8 mouse cellular contexts compared by ENCODE assay signal in the genomic region with DNA sequence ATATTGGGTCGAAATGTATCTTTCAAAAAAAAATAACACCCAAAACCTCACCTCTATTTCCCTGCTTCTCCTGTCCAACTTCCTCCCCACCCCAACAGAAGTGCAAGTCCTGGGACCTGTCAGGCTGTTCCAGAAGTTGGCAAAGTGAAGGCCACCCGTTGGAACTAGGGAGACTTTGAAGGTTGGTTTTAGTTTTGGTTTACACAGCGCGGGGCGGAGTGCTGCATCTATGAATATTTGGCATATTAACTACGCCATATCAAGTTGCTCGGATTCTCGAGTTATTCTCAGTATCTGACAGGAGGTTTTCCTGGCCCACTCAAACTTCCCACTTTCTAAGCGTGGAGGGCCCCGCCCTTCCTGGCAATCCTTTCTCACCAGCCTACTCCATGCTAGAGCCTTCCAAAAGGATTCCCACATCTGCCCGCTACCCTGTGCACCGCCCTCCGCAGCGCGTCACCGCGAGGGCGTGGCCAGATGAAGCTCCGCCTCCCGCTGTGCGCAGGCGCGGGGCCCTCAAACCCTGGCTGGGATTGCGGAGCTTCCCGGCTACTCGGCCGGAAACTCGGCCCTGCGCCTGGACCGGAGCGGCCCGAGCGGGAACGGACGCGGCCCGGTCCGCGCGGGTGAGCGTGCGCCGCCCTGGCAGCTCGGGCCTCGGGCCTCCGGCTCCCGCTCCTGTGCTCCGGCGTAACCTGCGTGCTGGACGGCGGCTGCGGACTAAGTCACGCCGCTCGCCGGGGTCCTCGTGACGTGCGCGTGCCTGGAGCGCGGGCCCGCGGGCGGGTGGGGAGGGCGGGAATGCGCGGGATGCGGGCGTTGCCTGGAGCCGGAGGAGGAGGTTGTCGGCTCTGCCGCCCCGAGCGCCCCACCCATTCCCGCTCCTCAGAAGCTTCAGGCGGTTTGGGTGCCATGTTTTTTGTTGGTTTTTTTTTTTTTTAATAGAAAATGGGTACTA. TPM values are rescaled to one million over a fixed set of nuclear protein-coding genes. Genes with fewer than 3 reads are reported as not detected.
DNase-seq lines count a peak whose midpoint lies in the region; TF ChIP-seq lines count a peak whose summit lies in the region.

TSS of gene Ddx59 (plus strand) at position 474 of the 958 bp plus-strand sequence.

- H3K9me3 ChIP-seq in megakaryocyte, embryonic 14.5 days = no peaks in the 10 kb centered on the region

- peak within 1 kb of the TSS; percentile 87 for H3K4me3 ChIP-seq in gastrocnemius, adult 2 months
- peak within 1 kb of the TSS; percentile 95 for H3K4me3 ChIP-seq in megakaryocyte, embryonic 14.5 days (replicated peaks)

- intact Hi-C loops in gastrocnemius, adult 2 months (cut with DNase I) = loop anchor here (2.0 kb wide), 1 partner anchor 70 kb away; no protein-coding TSS in a partner anchor

- DNase-seq in WW6 (ENCODE audit: low read depth, low spot score) = peak; percentile 85
- peak; percentile 97 to 98 for DNase-seq in cerebellum, postnatal 4 days (ENCODE audit: low spot score in 2 of 2)
- peak; percentile 98 for DNase-seq in gastrocnemius, adult 2 months
- peak; percentile 66 for DNase-seq in hindlimb bud, embryonic 11.5 days (ENCODE audit: extremely low spot score, low read depth, low spot score)
- peak; percentile 94 to 99 for DNase-seq in left cerebral cortex, adult 8-10 months (ENCODE audit: low spot score in 2 of 2)
- DNase-seq in right cerebral cortex, postnatal 10 days (ENCODE audit: low spot score in 2 of 2) = peak; percentile 96
- DNase-seq in urinary bladder, postnatal 25 days (ENCODE audit: low spot score) = peak; percentile 100

- peak within 1 kb of the TSS; percentile 99 for H3K27ac ChIP-seq in gastrocnemius, adult 2 months

- no peaks in the 10 kb centered on the region; the same call in 1 of the 2 replicates for H3K4me1 ChIP-seq in megakaryocyte, embryonic 14.5 days

- no peak for TF ChIP-seq CTCF in gastrocnemius, adult 2 months (IDR thresholded peaks at IDR 0.05)

- no peaks in the 10 kb centered on the region for H3K27me3 ChIP-seq in megakaryocyte, embryonic 14.5 days (replicated peaks)

- H3K36me3 ChIP-seq in megakaryocyte, embryonic 14.5 days (replicated peaks; ENCODE audit: low read length) = peaks cover under 1% of the 10 kb centered on the region

RNA-seq across cellular contexts. Expression of gene Ddx59, which starts in this region (rescaled TPM):
- 10 to 100 TPM; 19.3 to 19.6 TPM for total RNA-seq in gastrocnemius, adult 2 months (2021)
- 10 to 100 TPM in 3 of 4 experiments, 1 to 10 TPM in 1; 10.0 to 14.0 (median 12.1) TPM for total RNA-seq in left cerebral cortex, adult 8-10 months (2022)
- 0.88 TPM in 1 of 2 replicates, not detected in the other for polyA plus RNA-seq in megakaryocyte, embryonic 14.5 days (2012; ENCODE audit: insufficient read depth, low replicate concordance)

Comparison
In these comparisons a context has a peak if more than half of its experiments do, and no peak if none do; other contexts are left out.
1. Peak in every context shown above with its lines: DNase-seq, H3K4me3 ChIP-seq and H3K27ac ChIP-seq.